Mouse (Mus musculus) neutrophil, adult 65 days (primary cell): ENCODE results near the gene Rif1. TPM values are rescaled to one million over a fixed set of nuclear protein-coding genes. Genes with fewer than 3 reads are reported as not detected.

ENCODE experiments used
- total RNA-seq: library from RNA; stranded (reverse); gene quantifications from 2 replicates; pipeline ENCODE4 v1.2.4, GENCODE M21; 2023

Gene Rif1
- 19.7 and 30.6 TPM in 2 replicates for total RNA-seq

DNA sequence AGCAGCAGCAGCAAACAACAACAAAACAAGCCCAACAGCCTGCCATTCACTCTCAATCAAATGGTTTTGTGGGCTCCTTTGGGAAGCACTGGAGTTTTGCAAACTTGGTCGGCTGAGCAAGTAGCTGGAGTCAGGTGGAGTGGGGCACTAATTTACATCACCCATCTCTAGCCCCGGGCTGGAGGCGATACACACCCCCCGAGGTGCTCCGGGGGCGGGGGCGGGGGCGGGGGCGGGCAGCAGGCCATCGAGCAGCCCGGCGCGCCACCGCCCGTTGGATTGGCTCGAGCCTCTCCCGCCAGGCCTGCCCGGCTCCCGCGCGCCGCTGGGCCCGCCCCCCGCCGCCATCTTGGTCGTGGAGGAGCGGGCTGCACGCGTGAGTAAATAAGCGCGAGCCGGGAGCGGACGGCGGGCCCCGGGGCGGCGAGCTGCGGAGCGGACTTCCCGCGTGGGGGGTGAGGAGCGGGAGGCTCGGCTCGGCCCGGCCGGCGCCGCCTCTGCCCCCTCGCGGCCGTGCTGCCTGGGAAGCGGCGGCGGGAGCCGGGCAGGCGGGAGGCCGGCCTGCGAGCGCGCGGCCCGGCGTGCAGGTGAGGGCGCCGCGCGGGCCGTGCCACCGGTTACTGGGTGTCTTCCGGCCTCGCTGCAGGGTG, at the start of gene Rif1:
Rif1 (plus strand) TSS at position 342 of the 650 bp plus-strand sequence.

DNA sequence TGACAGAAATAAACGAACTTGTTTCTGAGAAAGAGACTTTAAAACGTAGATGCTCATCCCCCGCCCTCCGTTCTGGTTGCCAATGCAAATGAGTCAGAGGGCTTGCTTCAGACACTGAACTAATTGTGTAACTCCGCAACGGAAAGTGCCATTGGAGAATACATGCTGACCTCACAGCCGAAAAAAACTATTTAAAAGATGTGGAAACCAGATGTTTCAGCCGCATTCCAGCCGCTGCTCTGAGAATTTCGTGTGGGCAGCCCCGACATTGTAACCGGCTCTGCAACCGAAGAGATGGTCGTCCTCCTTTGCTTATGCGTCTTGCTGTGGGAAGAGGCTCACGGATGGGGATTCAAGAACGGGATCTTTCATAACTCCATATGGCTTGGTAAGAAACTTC, 34.8 kb upstream of the Rif1 start, which contains the start of gene Tnfaip6:
Tnfaip6 (plus strand) TSS at position 128 of the 400 bp plus-strand sequence.

Other genes starting within 250 kb of the Rif1 start
- gene Rbm43, start 137.7 kb upstream of the Rif1 start, total RNA-seq, result 29.3 and 30.9 TPM in 2 replicates
- 10.8 and 14.2 TPM in 2 replicates for gene Nmi, start 99.3 kb upstream of the Rif1 start, total RNA-seq
- gene Tnfaip6, start 34.8 kb upstream of the Rif1 start, total RNA-seq, result 5.0 and 6.4 TPM in 2 replicates